Mouse (Mus musculus) limb, embryonic 14.5 days (tissue): ENCODE measurements at regions not wholly inside any gene's neighbourhood (a gene's known extent, or its start where the extent isn't known, plus 50 kb on each side); places are given as distances from the start of the nearest gene placed in this dataset.
A peak's percentile ranks its signal among the peaks of the same experiment; 100 is the strongest.

ENCODE experiments used
- ATAC-seq: fragments of 200-750 bp; cut with Nextera tagmentation; 2 replicates; pipeline ENCODE4 v1.8.0; 2017; ENCODE audit warnings: low read depth, moderate number of reproducible peaks, moderate TSS enrichment; ENCODE audit not compliant: low FRiP score
- DNase-seq: peaks from one replicate; pipeline ENCODE4 v3.0.0-alpha.2; 2015; ENCODE audit warnings: low spot score
- H3K27ac ChIP-seq: fragments of 300-500 bp; sonication (generic); replicated peaks from 2 replicates; pipeline ENCODE4 v1.5.1; 2014; ENCODE audit warnings: low read depth, mild to moderate bottlenecking, low read length, moderate library complexity, mixed read lengths
- H3K27me3 ChIP-seq: fragments of 300-500 bp; sonication (generic); 2 replicates; pipeline ENCODE4 v1.6.1; 2014; ENCODE audit warnings: low read length, mixed read lengths; ENCODE audit not compliant: control insufficient read depth, insufficient read depth
- H3K36me3 ChIP-seq: fragments of 300-500 bp; sonication (generic); 2 replicates; pipeline ENCODE4 v1.6.1; 2014; ENCODE audit warnings: mild to moderate bottlenecking, low read length, moderate library complexity, mixed read lengths; ENCODE audit not compliant: control insufficient read depth, insufficient read depth
- H3K4me1 ChIP-seq: fragments of 300-500 bp; sonication (generic); 2 replicates; pipeline ENCODE4 v1.6.1; 2014; ENCODE audit warnings: antibody characterized with exemption, low read length, mixed read lengths; ENCODE audit not compliant: control insufficient read depth, insufficient read depth
- H3K4me2 ChIP-seq: fragments of 300-500 bp; sonication (generic); replicated peaks from 2 replicates; pipeline ENCODE4 v1.6.1; 2014; ENCODE audit warnings: low read depth, mild to moderate bottlenecking, low read length, moderate library complexity; ENCODE audit not compliant: severe bottlenecking
- H3K4me3 ChIP-seq: fragments of 300-500 bp; sonication (generic); replicated peaks from 2 replicates; pipeline ENCODE4 v1.5.1; 2014; ENCODE audit warnings: low read length
- H3K9ac ChIP-seq: fragments of 300-500 bp; sonication (generic); 2 replicates; pipeline ENCODE4 v1.6.1; 2014; ENCODE audit warnings: mild to moderate bottlenecking, low read depth, low read length, moderate library complexity; ENCODE audit not compliant: severe bottlenecking
- H3K9me3 ChIP-seq: fragments of 300-500 bp; sonication (generic); 2 replicates; pipeline ENCODE4 v1.6.1; 2016; ENCODE audit warnings: low read length; ENCODE audit not compliant: control insufficient read depth
- POLR2A ChIP-seq: fragments of 200-500 bp; IDR thresholded peaks from 2 replicates; pipeline ENCODE4 v1.8.0; 2012; ENCODE audit warnings: inconsistent platforms, mild to moderate bottlenecking, moderate library complexity, borderline replicate concordance; ENCODE audit not compliant: insufficient read depth, insufficient read length; ENCODE audit errors: extremely low read depth
- WGBS: fragments of 180-500 bp; shearing (Covaris S2); extraction: QIAGEN DNeasy Blood & Tissue Kit; methylation state at CpG from one replicate; pipeline ENCODE4 v1.1.7; 2014; 5-methylcytosine and 5-hydroxymethylcytosine counted together

DNA sequence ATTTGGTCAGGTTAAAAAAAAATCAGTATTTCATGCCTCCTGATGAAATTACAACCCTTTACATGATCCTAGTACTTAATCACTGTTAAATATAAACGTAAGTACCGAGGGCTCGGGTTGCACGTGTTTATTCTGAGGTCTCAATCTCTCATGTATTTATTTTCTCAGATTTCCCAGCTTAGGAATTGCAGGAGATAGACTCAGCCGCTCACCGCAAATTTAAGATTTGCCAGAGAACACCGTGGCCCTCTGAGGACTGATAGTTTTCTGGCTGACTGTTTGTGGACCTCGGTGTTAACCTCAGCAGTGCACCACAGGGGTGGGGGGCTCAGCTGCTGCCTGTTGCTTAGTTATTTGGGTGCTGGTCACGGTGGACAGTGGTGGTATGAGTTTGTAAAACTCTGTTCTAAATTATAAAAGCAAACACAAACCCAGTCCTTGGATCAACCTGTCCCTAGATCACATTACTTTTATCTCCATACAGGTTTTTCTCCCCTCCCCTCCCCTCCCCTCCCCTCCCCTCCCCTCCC, 121.6 kb upstream of the Lrig3 start:
- DNase-seq = no peak

GRCm38 (mm10) chr10:125845014-125845514, 120.9 kb upstream of the Lrig3 start:
- peaks cover 15% of the 10 kb centered on the region for H3K4me1 ChIP-seq
- peak; percentile 84 for ATAC-seq
- TF ChIP-seq POLR2A = no peak
- 0 out of 2 replicates have a peak overlapping the region, but pooled peaks have one; percentile 6 for H3K9ac ChIP-seq
- no peaks in the 10 kb centered on the region for H3K9me3 ChIP-seq
- peak overlapping the region; percentile 48 for H3K4me2 ChIP-seq
- H3K27ac ChIP-seq = no peak overlapping the region
- WGBS = 4% methylated on average over 19 of the region's 19 CpGs
- peak overlapping the region; percentile 21; the same call in 1 of the 2 replicates for H3K4me3 ChIP-seq
- peak; percentile 33 for DNase-seq
- H3K36me3 ChIP-seq = no peaks in the 10 kb centered on the region
- H3K27me3 ChIP-seq = no peaks in the 10 kb centered on the region

More for the DNA sequence above, 121.6 kb upstream of the Lrig3 start:
- Histone ChIP-seq H3K36me3 (no peaks in the 10 kb centered on the region), H3K4me2 (no peak overlapping the region), H3K9me3 (no peaks in the 10 kb centered on the region), H3K27me3 (no peaks in the 10 kb centered on the region), H3K27ac (no peak overlapping the region), H3K4me1 (peaks cover 22% of the 10 kb centered on the region), H3K4me3 (no peak overlapping the region), H3K9ac (no peak overlapping the region)
- TF ChIP-seq POLR2A = no peak
- ATAC-seq = 0 out of 2 replicates have a peak, but pooled peaks have one; percentile 31
- 37% methylated on average over 9 of the region's 9 CpGs for WGBS

DNA sequence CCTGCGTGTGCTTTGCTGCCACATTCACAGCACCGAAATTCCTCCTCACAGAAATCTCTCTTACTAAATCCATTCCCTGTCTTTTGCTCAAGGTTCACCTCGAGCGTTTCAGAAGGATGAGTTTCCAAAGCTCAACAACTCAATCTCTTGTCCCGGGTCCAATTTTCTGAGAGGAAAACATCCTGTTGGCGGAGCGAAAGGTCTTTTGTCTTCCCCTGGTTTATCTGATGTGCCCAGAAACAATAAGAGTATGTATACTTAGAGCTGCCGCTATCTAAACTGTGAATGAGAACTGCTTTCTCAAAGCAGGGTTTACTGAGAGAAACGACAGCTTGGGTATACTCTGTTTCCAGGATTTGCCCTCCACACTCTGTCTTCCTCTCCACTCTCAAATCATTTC, 115.6 kb upstream of the Lrig3 start:
- H3K27ac ChIP-seq = no peak overlapping the region
- no peak overlapping the region for H3K4me3 ChIP-seq
- no peak for TF ChIP-seq POLR2A
- no peak for ATAC-seq
- no peaks in the 10 kb centered on the region for H3K9me3 ChIP-seq
- DNase-seq = no peak
- H3K9ac ChIP-seq = no peak overlapping the region
- peaks cover 5% of the 10 kb centered on the region for H3K4me1 ChIP-seq
- no peaks in the 10 kb centered on the region for H3K27me3 ChIP-seq
- no peaks in the 10 kb centered on the region for H3K36me3 ChIP-seq
- 69% methylated on average over 9 of the region's 9 CpGs for WGBS
- H3K4me2 ChIP-seq = no peak overlapping the region

- H3K4me2 ChIP-seq = no peak overlapping the region
- WGBS = 83% methylated on average over 9 of the region's 9 CpGs
- no peak for TF ChIP-seq POLR2A
- no peak overlapping the region for H3K27ac ChIP-seq
- H3K9me3 ChIP-seq = no peaks in the 10 kb centered on the region
- no peak overlapping the region for H3K9ac ChIP-seq
- no peaks in the 10 kb centered on the region for H3K36me3 ChIP-seq
- DNase-seq = no peak
- no peaks in the 10 kb centered on the region for H3K27me3 ChIP-seq
- no peak for ATAC-seq
- no peaks in the 10 kb centered on the region for H3K4me1 ChIP-seq
- H3K4me3 ChIP-seq = no peak overlapping the region
Observed at GRCm38 (mm10) chr10:125861734-125862133, 104.2 kb upstream of the Lrig3 start.

DNA sequence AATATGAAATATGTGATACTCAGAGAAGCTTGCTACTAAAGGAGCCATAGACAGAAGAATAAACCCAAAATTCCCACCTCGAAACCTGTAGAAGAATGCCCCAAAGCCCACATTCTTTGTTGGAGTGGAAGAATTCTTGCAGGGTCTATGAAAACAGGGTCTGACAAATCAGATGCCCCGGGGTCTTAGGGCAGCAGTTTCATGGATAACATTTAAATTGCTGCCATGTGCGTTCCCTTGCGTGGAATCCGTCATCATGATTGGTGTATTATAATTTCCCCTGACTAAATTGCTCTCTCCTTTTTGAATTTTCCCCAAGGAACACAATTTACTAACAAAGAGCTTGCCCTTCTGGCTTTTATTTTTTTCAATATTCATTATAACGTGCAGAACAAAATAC, 99.6 kb upstream of the Lrig3 start:
- Histone ChIP-seq H3K27ac (no peak overlapping the region), H3K4me2 (no peak overlapping the region), H3K36me3 (no peaks in the 10 kb centered on the region), H3K4me1 (no peaks in the 10 kb centered on the region), H3K9me3 (no peaks in the 10 kb centered on the region), H3K27me3 (no peaks in the 10 kb centered on the region), H3K9ac (no peak overlapping the region), H3K4me3 (no peak overlapping the region)
- no peak for DNase-seq
- no peak for TF ChIP-seq POLR2A
- no peak for ATAC-seq
- 68% methylated on average over 6 of the region's 6 CpGs for WGBS
